Mouse (Mus musculus) neural tube, embryonic 13.5 days (tissue): ENCODE data around the gene Rps2. TPM values are rescaled to one million over a fixed set of nuclear protein-coding genes. Genes with fewer than 3 reads are reported as not detected.
"Not testable (repeated sequence)": the region's sequence is repeated elsewhere in the genome, so short reads cannot be mapped to it uniquely, and the experiment has no call there.

Source experiments
- ATAC-seq: fragments of 200-750 bp; cut with Nextera tagmentation; 2 replicates; pipeline ENCODE4 v1.8.0; 2017; ENCODE audit warnings: low read depth, mild to moderate bottlenecking, moderate TSS enrichment, moderate library complexity
- H3K27ac ChIP-seq: fragments of 300-500 bp; sonication (generic); replicated peaks from 2 replicates; pipeline ENCODE4 v1.5.1; 2015; ENCODE audit warnings: moderate library complexity, mild to moderate bottlenecking, inconsistent platforms
- H3K27me3 ChIP-seq: fragments of 300-500 bp; sonication (generic); 2 replicates; pipeline ENCODE4 v1.6.1; 2015; ENCODE audit warnings: mild to moderate bottlenecking, inconsistent platforms
- H3K36me3 ChIP-seq: fragments of 300-500 bp; sonication (generic); 2 replicates; pipeline ENCODE4 v1.6.1; 2015; ENCODE audit warnings: mild to moderate bottlenecking, inconsistent platforms
- H3K4me1 ChIP-seq: fragments of 300-500 bp; sonication (generic); replicated peaks from 2 replicates; pipeline ENCODE4 v1.6.1; 2015; ENCODE audit warnings: inconsistent platforms
- H3K4me2 ChIP-seq: fragments of 300-500 bp; sonication (generic); 2 replicates; pipeline ENCODE4 v1.6.1; 2015; ENCODE audit warnings: inconsistent platforms, mild to moderate bottlenecking, moderate library complexity
- H3K4me3 ChIP-seq: fragments of 300-500 bp; sonication (generic); 2 replicates; pipeline ENCODE4 v1.5.1; 2015; ENCODE audit warnings: mild to moderate bottlenecking, inconsistent platforms
- H3K9ac ChIP-seq: fragments of 300-500 bp; sonication (generic); 2 replicates; pipeline ENCODE4 v1.6.1; 2015; ENCODE audit warnings: moderate library complexity, mild to moderate bottlenecking, inconsistent platforms
- H3K9me3 ChIP-seq: fragments of 300-500 bp; sonication (generic); 2 replicates; pipeline ENCODE4 v1.6.1; 2016; ENCODE audit warnings: inconsistent platforms
- WGBS: fragments of 180-500 bp; shearing (Covaris S2); methylation state at CpG from one replicate; pipeline ENCODE4 v1.1.7; 2015; 5-methylcytosine and 5-hydroxymethylcytosine counted together
- polyA plus RNA-seq: library from polyadenylated mRNA; unstranded; fragments of >200 nt; fragmentation: Nextera tagmentation; extraction: Ambion mirVana; gene quantifications from 2 replicates; pipeline ENCODE4 v1.2.1, GENCODE M21; 2015

Rps2 gene
- polyA plus RNA-seq, 1 experiment from 2014 or later, result 773 TPM

DNA sequence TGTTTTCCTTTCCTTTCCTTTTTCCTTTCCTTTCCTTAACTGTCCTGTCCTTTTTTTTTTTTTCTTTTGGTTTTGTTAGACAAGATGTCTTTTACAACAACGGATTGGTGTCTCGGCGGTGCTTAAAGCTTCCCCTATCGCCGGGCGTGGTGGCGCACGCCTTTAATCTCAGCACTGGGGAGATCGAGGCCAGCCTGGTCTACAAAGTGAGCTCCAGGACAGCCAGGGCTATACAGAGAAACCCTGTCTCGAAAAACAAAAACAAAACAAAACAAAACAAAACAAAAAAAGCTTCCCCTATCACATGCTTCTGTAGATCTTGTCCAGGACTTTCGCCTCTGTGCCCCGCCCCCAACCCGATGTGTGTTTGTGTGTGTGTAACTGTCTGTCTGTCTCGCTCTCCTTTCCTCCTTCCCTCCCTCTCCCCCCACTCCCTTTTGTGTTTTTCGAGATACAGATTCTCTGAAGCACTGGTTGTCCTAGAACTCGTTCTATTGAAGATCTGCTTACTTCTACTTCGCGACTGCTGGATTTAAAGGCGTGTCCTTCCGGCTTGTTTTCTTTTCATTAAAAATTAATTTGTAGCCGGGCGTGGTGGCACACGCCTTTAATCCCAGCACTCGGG lies 10.0 kb upstream of the Rps2 start:
- Histone ChIP-seq H3K27me3 (no peaks in the 10 kb centered on the region), H3K9me3 (no peaks in the 10 kb centered on the region), H3K4me3 (peak overlapping the region; percentile 82), H3K4me2 (peak overlapping the region; percentile 87), H3K4me1 (peaks cover 20% of the 10 kb centered on the region), H3K9ac (peak overlapping the region; percentile 84), H3K36me3 (peaks cover 23% of the 10 kb centered on the region), H3K27ac (peak overlapping the region; percentile 83)
- WGBS, result 7% methylated on average over 24 of the region's 24 CpGs
- peak; percentile 47; the same call in 1 of the 2 replicates for ATAC-seq

DNA sequence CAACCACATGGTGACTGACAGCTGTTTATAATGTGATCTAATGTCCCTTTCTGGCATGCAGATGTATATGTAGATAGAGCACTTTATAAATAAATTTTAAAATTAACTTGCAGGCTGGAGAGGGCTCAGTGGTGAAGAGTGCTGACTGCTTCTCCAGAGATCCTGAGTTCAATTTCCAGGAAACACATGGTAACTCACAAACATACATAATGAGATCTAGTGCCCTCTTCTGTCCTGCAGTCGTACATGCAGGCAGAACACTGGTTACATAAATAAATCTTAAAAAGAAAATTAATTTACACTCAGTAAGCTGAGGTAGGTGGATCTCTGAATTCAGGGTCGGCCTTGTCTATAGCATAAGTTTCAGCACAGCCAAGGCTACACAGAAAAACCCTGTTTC lies 9.3 kb upstream of the Rps2 start:
- 0 out of 2 replicates have a peak overlapping the region, but pooled peaks have one; percentile 87 for H3K4me2 ChIP-seq
- peaks cover 20% of the 10 kb centered on the region for H3K36me3 ChIP-seq
- H3K4me3 ChIP-seq, result no peak overlapping the region

GRCm38 (mm10) chr17:24715556-24715955 lies 2.4 kb upstream of the Rps2 start:
- 49% methylated on average over 6 of the region's 6 CpGs for WGBS
- Histone ChIP-seq H3K4me2 (no peak overlapping the region), H3K4me1 (peaks cover 11% of the 10 kb centered on the region), H3K27ac (no peak overlapping the region), H3K9ac (no peak overlapping the region), H3K27me3 (no peaks in the 10 kb centered on the region), H3K36me3 (peaks cover 20% of the 10 kb centered on the region), H3K9me3 (no peaks in the 10 kb centered on the region), H3K4me3 (no peak overlapping the region)
- no peak for ATAC-seq

More for the DNA sequence above, 9.3 kb upstream of the Rps2 start:
- no peak for ATAC-seq
- Histone ChIP-seq H3K4me1 (peaks cover 20% of the 10 kb centered on the region), H3K27ac (no peak overlapping the region), H3K27me3 (no peaks in the 10 kb centered on the region), H3K9me3 (no peaks in the 10 kb centered on the region), H3K9ac (no peak overlapping the region)
- WGBS, result 32% methylated on average over 2 of the region's 2 CpGs

DNA sequence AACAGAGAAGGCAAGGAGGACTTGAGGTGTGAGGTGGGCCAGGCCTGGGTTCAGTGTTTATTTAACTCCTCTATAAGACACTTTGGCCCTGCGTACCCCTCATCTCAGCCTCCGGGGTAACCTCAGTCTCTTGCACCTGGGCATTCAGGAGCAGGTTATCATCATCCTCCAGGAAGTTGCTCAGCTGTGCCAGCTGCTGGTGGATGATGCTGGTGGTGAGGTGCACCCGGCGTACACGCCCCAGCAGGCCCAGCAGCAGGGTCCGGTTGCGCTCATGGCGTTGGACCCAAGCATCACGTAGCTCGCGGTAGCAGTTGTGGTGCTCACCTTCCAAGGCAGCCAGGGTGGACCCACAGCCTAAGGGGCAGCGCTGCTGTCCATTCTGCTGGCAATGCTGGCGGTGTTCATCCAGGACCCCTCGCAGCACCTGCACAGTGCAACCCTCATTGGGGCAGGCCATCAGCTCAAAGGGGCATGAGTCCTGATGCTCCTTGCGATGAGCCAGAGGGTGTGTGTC lies 1.7 kb upstream of the Rps2 start:
- Histone ChIP-seq H3K36me3 (peaks cover 22% of the 10 kb centered on the region), H3K4me3 (no peak overlapping the region), H3K4me2 (no peak overlapping the region), H3K27me3 (no peaks in the 10 kb centered on the region), H3K4me1 (peaks cover 16% of the 10 kb centered on the region), H3K9me3 (no peaks in the 10 kb centered on the region), H3K9ac (no peak overlapping the region), H3K27ac (no peak overlapping the region)
- ATAC-seq, result no peak
- 95% methylated on average over 15 of the region's 15 CpGs for WGBS

GRCm38 (mm10) chr17:24718938-24719337 lies 1.0 kb downstream of the Rps2 start:
- H3K27me3 ChIP-seq, ATAC-seq, H3K9me3 ChIP-seq, H3K27ac ChIP-seq: not testable (repeated sequence)
- WGBS, result 66% methylated on average over 5 of the region's 5 CpGs
- Histone ChIP-seq H3K36me3 (peaks cover 38% of the 10 kb centered on the region), H3K4me2 (peak overlapping the region; percentile 67), H3K4me3 (peak overlapping the region; percentile 87), H3K4me1 (peaks cover 42% of the 10 kb centered on the region), H3K9ac (peak overlapping the region; percentile 92)

GRCm38 (mm10) chr17:24719494-24720222 lies 1.7 kb downstream of the Rps2 start:
- under 1% methylated on average over 61 of the region's 61 CpGs for WGBS
- Histone ChIP-seq H3K4me1 (peaks cover 42% of the 10 kb centered on the region), H3K36me3 (peaks cover 38% of the 10 kb centered on the region), H3K27me3 (no peaks in the 10 kb centered on the region), H3K4me2 (peak overlapping the region; percentile 78), H3K9me3 (no peaks in the 10 kb centered on the region), H3K27ac (peak overlapping the region; percentile 88), H3K4me3 (peak overlapping the region; percentile 87), H3K9ac (peak overlapping the region; percentile 92)
- peak; percentile 97 for ATAC-seq

DNA sequence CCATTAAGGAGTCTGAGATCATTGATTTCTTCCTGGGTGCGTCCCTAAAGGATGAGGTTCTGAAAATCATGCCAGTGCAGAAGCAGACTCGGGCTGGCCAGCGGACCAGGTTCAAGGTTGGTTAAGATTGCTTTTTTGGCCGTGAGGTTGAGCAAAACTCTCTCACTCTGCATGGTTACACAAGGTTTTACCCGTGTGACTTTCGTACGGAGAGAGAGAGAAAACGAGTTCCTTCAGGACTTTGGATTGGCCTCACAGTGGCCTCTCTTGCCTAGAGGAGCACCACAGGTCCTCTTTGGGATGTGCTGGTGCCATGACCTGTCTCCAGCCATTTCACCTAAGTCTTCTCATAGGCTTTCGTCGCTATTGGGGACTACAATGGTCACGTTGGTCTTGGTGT lies 2.7 kb downstream of the Rps2 start:
- under 1% methylated on average over 11 of the region's 11 CpGs for WGBS
- H3K4me3 ChIP-seq, result peak overlapping the region; percentile 87

DNA sequence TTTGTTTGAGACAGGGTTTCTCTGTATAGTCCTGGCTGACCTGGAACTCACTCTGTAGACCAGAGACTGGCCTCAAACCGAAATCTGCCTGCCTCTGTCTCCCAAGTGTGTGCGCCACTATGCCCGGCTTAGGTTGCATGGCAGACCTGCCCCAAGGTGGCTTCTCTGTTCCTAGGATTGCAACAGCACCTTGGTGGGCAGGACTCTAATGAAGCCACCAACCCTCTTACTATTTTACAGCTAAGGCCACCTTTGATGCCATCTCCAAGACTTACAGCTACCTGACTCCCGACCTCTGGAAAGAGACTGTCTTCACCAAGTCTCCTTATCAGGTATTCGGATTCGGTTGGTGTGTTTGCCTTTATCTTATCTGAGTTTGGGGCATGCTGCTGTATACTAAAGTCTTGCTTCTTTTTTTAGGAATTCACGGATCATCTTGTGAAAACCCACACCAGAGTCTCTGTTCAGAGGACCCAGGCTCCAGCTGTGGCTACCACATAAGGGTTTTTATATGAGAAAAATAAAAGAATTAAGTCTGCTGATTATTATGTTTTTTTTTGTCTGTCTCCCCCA lies 3.6 kb downstream of the Rps2 start:
- 65% methylated on average over 7 of the region's 7 CpGs for WGBS
- ATAC-seq, H3K27ac ChIP-seq, H3K9me3 ChIP-seq, H3K27me3 ChIP-seq: not testable (repeated sequence)
- Histone ChIP-seq H3K4me3 (peak overlapping the region; percentile 87), H3K36me3 (peaks cover 26% of the 10 kb centered on the region), H3K4me1 (peaks cover 42% of the 10 kb centered on the region), H3K9ac (peak overlapping the region; percentile 71), H3K4me2 (peak overlapping the region; percentile 78)

More for the DNA sequence above, 2.7 kb downstream of the Rps2 start:
- Histone ChIP-seq H3K9ac (peak overlapping the region; percentile 91), H3K36me3 (peaks cover 34% of the 10 kb centered on the region), H3K4me1 (peaks cover 42% of the 10 kb centered on the region), H3K4me2 (peak overlapping the region; percentile 78)
- H3K9me3 ChIP-seq, ATAC-seq, H3K27ac ChIP-seq, H3K27me3 ChIP-seq: not testable (repeated sequence)

DNA sequence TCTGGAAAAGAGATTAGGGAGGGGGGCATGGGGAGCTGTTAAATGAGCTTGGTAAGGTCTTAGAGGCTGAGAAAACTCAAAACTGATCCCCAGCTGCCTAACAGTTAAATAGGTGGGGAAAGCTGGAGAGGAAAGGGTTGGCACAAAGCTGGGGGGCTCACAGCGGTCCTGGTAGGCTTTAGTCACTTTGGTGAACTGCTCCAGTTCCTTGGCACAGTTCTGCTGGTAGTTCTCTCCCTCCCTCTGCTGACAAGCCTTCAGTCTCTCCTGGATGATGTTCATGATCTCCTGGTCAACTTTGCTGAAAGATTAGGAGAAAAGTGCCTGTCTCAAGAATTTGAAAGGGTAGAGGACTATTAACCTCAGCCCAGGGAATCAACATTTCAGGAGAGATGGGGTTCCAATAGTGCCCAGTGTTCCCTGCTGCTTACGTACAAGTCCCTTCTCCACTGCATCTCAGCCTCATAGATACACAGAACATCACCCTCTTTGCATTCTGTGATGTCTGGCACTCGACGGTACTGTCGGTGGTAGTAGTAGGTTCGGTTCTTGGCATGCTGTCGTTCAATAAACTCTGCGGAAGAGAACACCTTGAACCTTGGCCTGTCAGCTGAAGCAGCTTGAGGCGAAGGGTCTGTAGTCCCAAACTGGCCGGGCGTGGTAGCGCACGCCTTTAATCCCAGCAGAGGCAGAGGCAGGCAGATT lies 4.5 kb downstream of the Rps2 start:
- peak overlapping the region; percentile 87; the same call in 1 of the 2 replicates for H3K4me3 ChIP-seq
- peak overlapping the region; percentile 96 for H3K9ac ChIP-seq
- 0 out of 2 replicates have a peak, but pooled peaks cover under 1% of the 10 kb centered on the region for H3K27me3 ChIP-seq
- peaks cover 18% of the 10 kb centered on the region for H3K36me3 ChIP-seq
- 32% methylated on average over 13 of the region's 13 CpGs for WGBS
- H3K27ac ChIP-seq, result no peak overlapping the region
- peaks cover 42% of the 10 kb centered on the region for H3K4me1 ChIP-seq
- peak overlapping the region; percentile 95 for H3K4me2 ChIP-seq
- no peak for ATAC-seq
- no peaks in the 10 kb centered on the region for H3K9me3 ChIP-seq

GRCm38 (mm10) chr17:24723122-24723880 lies 5.4 kb downstream of the Rps2 start:
- Histone ChIP-seq H3K4me1 (peaks cover 40% of the 10 kb centered on the region), H3K4me3 (peak overlapping the region; percentile 87), H3K9ac (peak overlapping the region; percentile 96), H3K36me3 (peaks cover 18% of the 10 kb centered on the region), H3K27ac (peak overlapping the region; percentile 86), H3K27me3 (0 out of 2 replicates have a peak, but pooled peaks cover 9% of the 10 kb centered on the region), H3K9me3 (no peaks in the 10 kb centered on the region), H3K4me2 (peak overlapping the region; percentile 95)
- ATAC-seq, result no peak
- 3% methylated on average over 12 of the region's 12 CpGs for WGBS

DNA sequence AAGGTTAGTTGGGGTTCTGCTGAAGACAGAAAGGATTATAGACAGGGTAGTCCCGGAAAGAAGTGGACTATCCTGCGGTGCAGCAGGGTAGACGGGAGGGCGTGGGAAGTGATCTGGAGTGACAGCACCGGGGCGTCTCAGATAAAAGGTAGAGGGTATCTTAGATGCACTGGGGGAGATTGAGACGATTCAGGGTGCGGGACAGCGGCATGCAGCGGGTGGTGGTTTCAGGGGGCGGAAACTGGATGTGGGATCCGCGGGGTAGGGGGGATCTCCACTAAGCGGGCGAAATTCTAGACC lies 5.9 kb downstream of the Rps2 start:
- Histone ChIP-seq H3K4me1 (peaks cover 35% of the 10 kb centered on the region), H3K27ac (peak overlapping the region; percentile 86), H3K4me3 (peak overlapping the region; percentile 87), H3K9me3 (no peaks in the 10 kb centered on the region), H3K4me2 (peak overlapping the region; percentile 95), H3K36me3 (peaks cover 18% of the 10 kb centered on the region), H3K27me3 (0 out of 2 replicates have a peak, but pooled peaks cover 10% of the 10 kb centered on the region), H3K9ac (peak overlapping the region; percentile 96)
- under 1% methylated on average over 15 of the region's 15 CpGs for WGBS
- no peak; the same call in 1 of the 2 replicates for ATAC-seq
